Mouse (Mus musculus) thymus, postnatal 25 days (tissue): ENCODE data around the gene Zpbp.

ENCODE experiments used
- DNase-seq: peaks from one replicate; pipeline ENCODE4 v3.0.0; 2022

Zpbp gene

DNA sequence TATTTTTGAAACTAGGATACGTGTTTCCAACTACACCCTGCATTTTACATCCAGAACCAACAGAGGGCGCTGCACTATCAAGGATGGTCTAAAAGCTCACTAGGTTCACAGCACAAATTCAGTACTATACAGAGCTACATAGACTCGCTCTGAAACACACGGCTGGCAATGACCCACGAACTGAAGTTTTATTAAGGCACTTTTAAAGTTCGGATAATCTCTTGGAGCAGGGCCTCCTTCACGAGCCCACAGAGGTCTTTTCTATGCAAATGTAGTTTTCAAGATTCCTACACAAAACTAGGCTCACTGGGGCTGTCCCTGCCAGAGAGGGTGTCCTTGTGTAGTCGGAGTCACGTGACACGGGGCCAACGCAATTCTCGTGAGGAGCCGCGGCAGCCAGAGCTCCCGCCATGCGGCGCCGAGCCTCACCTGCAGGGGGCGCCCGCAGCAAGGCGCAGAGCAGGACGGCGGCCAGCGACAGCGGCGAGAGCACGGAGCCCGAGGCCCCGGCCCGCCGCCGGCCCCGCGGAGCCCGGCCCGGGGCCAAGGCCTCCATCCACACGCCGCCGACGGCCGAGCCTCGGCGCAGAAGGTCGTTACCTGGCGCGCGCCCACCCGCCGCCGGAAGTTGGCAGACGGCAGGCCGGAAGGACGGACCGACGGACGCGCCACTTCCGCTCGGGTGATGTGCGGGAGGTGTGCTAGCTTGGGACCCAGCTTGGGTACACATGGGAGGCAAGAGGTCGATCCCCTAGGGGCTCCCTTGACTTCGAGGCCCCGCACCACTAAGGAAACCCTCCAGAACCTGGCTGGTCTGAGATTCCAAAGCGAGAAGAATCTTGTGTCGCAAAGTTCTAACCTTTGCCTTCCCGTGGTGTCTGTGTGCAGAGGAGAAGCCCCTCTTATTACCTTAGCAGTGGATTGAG lies at the start of gene Zpbp, which contains the start of gene Spata48:
Gene Zpbp, minus strand, starts transcription at position 774 of the 926 bp plus-strand sequence.
Gene Spata48, plus strand, starts transcription at position 460 of the 926 bp plus-strand sequence.
- DNase-seq: peak; percentile 94

DNA sequence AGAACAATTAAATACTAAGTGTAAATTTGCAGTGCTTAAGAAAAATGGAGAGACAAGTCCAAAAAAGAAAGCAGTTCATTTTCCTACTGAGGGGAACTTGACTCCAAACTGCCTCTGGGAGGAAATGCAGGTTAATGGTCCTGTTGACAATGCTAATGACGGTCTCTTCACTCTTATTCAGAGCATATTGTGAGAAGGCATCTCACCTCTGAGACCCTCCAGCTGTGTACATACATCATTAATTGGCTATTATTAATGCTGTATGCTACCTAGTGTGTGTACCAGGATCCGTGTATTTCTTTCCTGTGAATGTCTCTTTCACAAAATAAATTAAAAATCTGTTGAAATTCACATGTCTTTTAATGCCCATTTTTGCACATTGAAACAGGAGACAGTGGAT lies 47.2 kb upstream of the Zpbp start:
- DNase-seq: no peak

DNA sequence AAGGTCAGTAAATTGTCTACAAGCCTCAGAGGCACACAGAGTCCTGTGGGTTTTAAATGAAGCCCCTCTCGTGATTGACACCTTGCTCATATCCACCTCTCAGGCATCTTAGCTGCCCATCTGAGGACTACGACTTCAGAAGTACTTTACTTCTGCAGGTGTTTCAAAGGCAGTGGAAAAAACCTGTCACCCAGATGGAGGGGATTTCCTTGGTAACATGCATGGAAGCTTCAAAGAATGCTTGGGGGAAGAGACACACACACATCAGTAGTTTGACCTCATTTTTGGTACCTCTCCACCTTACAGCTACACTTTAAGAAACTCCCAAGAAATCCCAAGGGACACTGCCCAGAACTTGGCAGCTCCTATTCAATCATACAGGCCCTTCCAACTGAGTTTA lies 44.0 kb upstream of the Zpbp start:
- peak; percentile 68 for DNase-seq

DNA sequence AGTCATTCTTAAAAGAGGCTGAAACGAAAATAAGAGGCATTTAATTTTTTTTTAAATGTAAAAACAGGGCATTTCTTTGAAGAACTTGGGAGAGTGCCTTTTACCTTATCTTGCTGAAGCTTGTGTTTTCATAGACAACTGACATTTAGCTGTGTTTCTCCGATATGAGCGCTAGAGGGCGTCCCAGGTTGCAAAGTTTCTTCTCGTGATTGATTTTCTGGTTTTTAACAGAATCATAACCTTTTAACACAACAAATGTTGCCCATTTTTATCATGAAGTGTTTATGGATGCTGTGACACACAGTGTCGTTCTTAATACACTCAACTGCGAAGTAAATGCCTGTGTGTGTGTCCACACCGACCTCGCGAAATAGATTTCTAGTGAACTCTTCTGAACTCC lies 37.7 kb upstream of the Zpbp start:
- peak; percentile 79 for DNase-seq

DNA sequence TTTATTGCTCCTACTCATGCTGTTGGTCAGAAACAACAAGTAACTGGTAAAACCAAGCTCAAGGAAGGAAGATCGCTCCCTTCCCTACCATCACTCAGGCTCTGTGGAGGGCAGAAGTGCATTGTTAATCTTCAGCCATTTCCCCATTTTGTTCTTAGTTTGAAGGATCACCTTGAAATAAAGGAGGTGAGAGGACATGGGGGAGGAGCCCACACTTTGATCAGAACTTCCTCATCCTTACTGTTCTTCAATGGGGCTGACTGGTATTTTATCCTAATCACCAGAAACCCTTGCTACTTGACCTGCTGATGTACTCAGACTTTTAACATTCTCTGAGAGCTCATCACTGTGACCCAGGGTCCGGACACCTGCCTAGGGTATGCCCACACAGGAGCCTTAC lies 33.5 kb upstream of the Zpbp start:
- no peak for DNase-seq

DNA sequence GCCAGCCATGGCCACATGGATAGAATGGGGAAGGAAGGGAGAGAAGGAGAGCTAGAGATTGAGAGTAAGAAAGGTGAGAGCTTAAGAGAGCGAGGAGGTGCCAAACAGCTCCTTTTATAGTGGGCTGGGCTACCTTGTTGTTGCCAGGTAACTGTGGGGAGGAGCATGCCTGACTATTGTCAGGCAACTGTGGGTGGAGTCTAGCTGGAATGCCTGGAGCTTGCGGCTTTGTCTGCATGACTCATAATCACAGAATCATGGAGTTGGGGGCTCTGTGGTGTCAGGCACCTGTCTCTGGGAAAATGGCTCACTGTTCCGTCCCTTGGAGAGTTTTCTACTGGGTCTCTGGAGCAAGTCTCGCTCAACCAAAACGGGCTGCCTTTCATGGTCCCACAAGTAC lies 29.8 kb upstream of the Zpbp start:
- DNase-seq: no peak

DNA sequence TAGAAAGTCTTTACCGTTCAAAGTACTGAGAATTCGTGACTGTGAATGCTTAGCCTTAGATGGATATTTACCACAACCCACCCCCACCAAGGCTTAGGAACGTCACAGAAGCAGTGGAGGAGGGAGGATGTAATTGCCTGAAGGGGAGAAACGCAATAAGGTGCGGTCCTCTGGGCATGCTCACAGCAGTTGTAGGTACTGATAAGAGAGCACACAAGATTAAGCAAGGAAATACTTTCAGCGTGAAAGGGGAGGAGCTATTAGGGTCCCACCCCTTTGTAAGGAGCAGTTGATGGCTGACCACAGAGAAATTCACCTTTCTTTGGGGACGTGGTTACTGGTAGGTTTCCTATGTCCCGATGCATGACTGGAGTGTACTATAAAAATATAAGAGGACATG lies 22.2 kb upstream of the Zpbp start:
- no peak for DNase-seq

DNA sequence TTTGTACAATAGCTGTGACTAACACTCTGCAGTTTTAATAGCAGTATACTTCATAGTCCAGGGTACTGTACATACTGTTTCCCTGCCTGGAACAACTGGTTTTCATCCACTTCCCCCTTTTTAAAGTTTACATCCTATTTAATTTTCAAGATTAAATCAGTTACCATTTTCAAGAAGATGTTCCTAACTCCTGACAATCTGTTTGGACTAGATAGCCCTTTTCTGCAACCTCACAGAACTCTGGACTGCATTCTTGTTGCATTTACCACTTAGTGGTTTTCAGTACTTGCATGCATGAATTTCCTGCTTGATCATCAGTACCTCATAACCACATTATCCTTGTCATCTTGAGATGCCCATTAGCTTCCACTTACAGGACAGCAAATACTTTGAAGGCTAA lies 6.7 kb upstream of the Zpbp start:
- no peak for DNase-seq

DNA sequence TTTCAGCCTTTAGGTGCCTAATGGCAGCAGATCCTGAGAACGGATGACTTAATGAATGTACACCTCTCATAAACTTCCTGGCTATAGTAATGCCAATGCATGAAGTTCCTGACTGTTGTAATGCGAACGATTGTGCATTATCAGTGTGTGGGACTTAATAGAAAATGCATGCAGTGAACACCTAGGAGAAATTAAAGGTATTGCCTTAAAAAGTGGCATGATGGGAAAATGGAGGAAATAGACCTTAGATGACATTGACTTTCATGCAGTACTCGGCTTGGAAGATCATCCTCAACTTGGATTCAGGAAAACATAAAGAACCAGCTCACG lies 318 bp upstream of the Zpbp start:
- no peak for DNase-seq

DNA sequence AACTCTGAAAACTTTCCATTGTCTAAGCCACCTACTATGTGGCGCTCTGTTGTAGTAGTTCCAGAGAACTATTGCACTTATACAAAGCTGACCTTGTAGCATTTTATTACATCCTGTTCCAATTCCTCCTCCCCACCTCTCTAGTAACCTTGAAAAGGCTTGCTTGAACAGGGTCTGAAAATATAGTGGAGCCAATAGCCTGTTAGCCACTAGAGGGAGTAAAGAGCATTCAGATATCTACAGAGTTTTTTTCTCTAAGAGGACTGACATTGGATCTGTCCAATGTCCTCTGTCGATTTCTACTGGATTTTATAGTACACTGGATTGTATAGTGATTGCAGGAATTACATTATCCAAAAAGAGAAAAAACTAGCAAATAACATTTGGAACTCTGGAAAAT lies 7.2 kb downstream of the Zpbp start:
- no peak for DNase-seq

DNA sequence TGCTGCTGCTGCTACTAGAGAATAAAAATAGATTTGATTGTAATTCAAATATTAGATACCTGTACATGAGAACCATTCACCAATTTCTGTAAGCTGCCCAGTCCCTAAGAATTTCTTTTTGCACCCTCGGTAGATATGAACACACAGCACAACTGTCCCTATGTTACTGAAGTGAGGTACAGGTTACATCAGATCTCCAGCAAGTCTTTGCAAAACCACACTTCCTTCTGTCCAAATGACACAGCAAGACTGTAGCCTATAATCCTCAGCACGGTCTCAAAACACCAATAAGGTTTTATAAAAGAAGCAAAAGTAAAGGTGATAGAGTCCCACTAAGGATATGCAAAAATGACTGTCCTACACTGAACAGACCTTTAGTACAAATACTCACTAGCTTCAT lies 44.9 kb downstream of the Zpbp start:
- DNase-seq: no peak

DNA sequence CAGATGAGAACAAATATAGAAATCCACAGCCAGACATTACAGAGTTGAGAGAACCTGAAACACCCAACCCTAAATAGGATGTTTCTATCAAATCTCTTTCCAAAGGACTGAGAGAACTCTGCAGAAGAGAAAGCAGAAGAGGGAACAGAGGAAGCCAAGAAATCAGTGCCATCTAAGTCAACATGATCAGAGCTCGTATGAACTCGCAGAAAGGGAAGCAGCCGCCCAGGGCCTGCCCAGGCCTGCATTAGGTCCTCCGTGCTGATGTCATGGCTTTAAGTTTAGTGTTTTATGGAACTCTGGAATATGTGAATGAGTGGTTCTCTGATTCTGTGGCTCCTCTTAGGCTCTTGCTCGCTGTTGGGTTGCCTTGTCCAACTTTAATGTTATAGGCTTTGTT lies 48.0 kb downstream of the Zpbp start:
- no peak for DNase-seq

DNA sequence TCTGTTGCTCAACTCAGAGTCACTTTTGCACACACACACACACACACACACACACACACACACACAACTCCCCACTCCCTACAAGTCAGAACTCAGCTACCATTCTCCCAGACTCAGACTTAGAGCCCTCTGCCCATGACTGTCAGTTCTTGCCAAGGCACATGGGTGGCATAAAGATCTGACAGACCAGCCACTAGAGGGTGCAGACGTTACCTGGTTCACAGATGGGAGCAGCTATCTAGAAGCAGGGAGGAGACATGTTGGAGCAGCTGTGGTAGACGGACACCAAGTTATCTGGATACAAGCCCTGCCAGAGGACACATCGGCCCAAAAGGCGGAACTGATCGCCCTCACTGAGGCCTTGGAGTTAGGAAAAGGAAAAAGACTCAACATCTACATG lies 67.5 kb downstream of the Zpbp start:
- DNase-seq: peak; percentile 18

DNA sequence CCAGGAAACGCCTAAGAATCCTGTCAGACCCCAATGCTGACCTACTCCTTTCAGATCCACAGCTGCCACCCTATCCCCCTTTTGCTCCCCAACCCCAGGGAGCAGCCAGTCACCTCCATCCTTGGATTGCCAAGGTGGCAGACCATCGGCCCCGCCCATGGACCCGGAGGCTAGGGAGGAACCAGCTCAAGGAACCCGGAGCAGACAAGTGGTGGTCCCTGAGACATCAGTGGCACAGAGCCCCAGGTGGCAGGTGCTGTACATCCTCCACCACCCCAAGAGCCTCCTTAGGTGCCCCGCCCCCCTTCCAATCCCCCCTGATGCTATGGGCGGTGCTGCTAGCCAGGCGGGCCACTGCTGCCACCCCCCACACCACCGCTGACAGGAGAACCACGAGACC lies 69.0 kb downstream of the Zpbp start:
- no peak for DNase-seq

DNA sequence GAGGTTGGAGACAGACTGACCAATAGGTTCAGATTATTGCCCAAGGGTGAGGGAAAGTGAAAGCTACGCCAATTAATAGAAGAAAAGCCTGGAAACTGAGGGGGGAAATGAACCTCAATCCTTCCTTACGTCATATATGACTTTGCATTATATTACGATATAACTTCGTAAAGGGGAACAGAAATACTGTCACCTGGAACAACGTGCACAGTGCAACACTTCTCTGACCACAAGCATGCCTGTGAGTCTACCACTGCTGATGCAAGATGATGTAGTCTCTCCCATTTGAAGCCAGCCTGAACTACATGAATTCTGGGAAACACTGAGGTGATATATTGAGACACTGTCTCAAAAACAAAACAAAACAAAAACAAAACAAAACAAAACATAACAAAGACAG lies 90.9 kb downstream of the Zpbp start:
- no peak for DNase-seq

DNA sequence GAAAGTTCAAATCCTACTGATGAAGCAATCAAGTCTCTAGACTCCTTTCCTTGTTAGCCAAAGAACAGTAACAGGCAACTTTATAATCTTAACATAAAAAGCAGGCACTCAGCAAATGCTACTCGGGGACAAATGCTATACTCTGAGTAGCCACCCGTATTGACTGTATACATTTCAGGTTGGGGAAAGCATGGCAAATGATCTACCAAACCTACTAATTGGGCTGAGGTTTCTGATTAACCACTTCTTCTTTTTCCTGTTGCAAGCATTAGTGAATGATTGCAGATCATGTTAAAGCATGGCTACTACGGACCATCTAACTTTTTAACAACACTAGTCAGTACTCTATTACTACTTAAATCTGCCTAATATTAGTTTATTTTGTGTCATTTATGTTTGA lies 178.7 kb downstream of the Zpbp start:
- DNase-seq: no peak

DNA sequence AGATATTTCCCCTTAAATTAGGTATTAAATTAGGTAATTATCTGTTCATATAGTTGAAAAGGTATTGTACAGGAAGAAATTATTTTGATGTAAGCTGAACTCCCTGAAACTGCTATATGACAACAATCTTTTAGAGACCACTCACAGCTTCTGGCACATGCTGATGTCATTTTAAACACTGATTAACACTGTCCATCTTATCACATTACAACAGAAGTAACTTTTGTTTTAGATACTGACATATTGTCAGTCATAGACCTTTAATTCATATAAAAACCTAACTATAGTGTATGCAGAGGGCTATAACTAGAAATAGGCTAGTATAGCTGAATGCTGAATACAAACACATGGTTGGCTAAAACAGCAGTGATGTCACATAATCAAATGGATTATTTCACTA lies 182.1 kb downstream of the Zpbp start:
- DNase-seq: no peak

DNA sequence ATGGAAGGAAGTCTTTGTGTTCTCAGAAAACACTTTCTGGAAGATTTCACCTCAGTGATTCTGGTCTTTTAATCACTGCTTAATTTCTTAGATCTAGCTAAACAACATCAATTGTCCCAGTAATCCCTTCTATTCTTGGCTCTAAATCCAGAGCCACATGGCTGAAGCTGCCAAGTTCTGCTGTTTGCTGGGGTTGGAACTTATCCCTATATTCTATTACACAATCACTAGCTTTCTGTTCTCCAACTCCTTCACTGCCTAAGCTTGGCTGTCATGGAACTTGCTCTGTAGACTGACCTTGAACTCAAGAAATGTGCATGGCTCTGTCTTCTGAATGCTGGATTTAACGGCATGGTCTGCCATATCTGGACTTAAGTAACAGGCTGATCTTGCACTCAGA lies 204.9 kb downstream of the Zpbp start:
- DNase-seq: no peak

DNA sequence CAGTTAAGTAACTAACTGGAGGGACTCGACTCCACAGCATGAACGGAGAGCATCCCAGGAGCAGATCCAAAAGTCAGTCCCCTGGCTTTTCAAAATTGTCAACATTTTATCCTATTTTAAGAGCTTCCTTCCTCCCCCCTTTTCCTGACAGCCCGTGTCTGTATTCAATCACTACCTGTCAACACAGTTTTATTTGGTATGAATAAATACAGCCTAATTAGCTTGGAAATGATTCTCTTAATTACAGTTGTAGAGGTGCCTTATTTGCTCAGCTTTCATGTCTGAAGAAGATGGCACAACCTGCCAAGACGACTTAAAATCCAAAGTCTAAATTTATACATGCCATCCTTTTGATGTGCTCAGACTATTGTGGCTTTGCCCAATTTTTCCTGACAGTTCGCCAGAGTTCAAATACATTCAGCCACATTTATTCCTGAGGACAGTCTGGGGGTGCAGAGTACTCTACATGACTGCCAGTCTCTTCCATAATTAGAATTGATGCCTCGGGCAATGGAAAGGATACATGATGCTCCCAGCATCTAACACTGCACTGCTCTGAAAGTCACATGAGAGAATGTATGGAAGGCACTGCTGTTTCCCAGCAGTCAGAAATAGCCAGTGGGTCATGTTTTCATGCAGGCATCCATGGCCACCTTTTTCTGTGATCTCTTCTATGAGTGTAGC lies 219.4 kb downstream of the Zpbp start:
- no peak for DNase-seq

DNA sequence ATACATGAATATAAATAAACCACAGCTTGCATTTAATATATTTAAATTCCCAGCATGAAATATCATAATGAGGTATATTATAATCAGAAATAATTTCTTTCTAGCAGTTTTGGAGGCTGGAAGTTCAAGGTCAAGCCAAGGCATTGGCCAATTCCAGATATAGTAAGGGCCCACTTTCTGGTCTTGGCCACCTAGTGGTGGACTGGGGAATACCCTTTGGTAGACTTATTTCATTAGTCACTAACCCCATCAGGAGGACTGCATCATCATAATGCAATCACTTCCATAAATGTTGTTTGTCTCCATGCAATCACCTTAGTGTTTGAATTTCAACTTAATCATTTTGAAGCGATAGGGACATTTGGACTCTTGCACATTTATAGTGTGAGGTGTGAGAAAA lies 222.9 kb downstream of the Zpbp start:
- peak; percentile 3 for DNase-seq
